Mouse (Mus musculus) E14TG2a.4 (cell line): ENCODE measurements at regions not wholly inside any gene's neighbourhood (a gene's known extent, or its start where the extent isn't known, plus 50 kb on each side); places are given as distances from the start of the nearest gene placed in this dataset.

Source experiments
- CTCF ChIP-seq: conservative IDR thresholded peaks from 2 replicates; pipeline ENCODE4 v1.5.1; 2014; ENCODE audit warnings: low read length
- NANOG ChIP-seq: IDR thresholded peaks from 2 replicates; pipeline ENCODE4 v1.6.1; 2014; ENCODE audit warnings: borderline replicate concordance, low read length, mixed read lengths
- POU5F1 ChIP-seq: IDR thresholded peaks from 2 replicates; pipeline ENCODE4 v1.6.1; 2014; ENCODE audit warnings: low read length, borderline replicate concordance

DNA sequence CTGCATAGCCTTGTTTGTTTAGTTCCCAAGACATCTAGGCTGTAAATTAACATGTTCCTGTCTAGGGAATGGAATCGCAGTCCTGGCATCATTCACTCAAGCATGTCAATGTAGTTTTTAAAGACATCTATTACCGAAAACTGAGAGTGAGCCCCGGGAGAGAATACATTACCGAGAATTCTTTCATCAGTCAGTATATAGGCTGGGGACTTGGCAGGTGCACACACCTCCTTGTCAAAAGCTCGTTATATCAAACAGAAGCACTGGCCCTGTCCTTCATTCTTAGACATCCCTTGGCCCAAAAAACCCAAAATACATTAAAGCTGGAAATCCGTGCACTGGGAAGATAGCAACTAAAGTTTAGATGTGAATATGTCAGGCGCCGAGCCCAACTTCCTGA, 555.5 kb downstream of the Phf3 start:
- TF ChIP-seq CTCF = no peak
- TF ChIP-seq NANOG = no peak
- TF ChIP-seq POU5F1 = no peak
